Mouse (Mus musculus) monocyte, adult 2 months (primary cell): ENCODE results near the gene Ptges3l.
"Not testable (repeated sequence)": the region's sequence is repeated elsewhere in the genome, so short reads cannot be mapped to it uniquely, and the experiment has no call there.

ENCODE experiments used
- DNase-seq, 2 experiments: peaks; one replicate each; pipeline ENCODE4 v3.0.0; 2022; ENCODE audit warnings: low spot score in 2 of 2, low read depth in 1 of 2

Ptges3l gene

GRCm38 (mm10) chr11:101457631-101458030, 32.5 kb upstream of the Ptges3l start:
- DNase-seq: no peak

- no peak for DNase-seq
Observed at GRCm38 (mm10) chr11:101455627-101456026, 30.5 kb upstream of the Ptges3l start.

- no peak for DNase-seq
Observed at GRCm38 (mm10) chr11:101454702-101455101, 29.6 kb upstream of the Ptges3l start.

GRCm38 (mm10) chr11:101452093-101452774, 27.1 kb upstream of the Ptges3l start:
- DNase-seq: no peak

- DNase-seq: no peak
Observed at GRCm38 (mm10) chr11:101451536-101451935, 26.4 kb upstream of the Ptges3l start.

- DNase-seq: no peak
Observed at GRCm38 (mm10) chr11:101450394-101450793, 25.3 kb upstream of the Ptges3l start.

- not testable (repeated sequence) for DNase-seq
Observed at GRCm38 (mm10) chr11:101449596-101449995, 24.5 kb upstream of the Ptges3l start.

- no peak for DNase-seq
Observed at GRCm38 (mm10) chr11:101448899-101449298, 23.8 kb upstream of the Ptges3l start.

- DNase-seq: peak in 1 of 2 experiments; percentile 65
Observed at GRCm38 (mm10) chr11:101448274-101448746, 23.2 kb upstream of the Ptges3l start, which contains the start of gene Ifi35. Ifi35 (plus strand) TSS chr11:101448407.

- no peak for DNase-seq
Observed at GRCm38 (mm10) chr11:101447786-101448185, 22.7 kb upstream of the Ptges3l start.

GRCm38 (mm10) chr11:101446860-101447259, 21.7 kb upstream of the Ptges3l start:
- DNase-seq: not testable (repeated sequence)

GRCm38 (mm10) chr11:101446319-101446718, 21.2 kb upstream of the Ptges3l start:
- DNase-seq: no peak

- no peak for DNase-seq
Observed at GRCm38 (mm10) chr11:101442760-101443159, 17.6 kb upstream of the Ptges3l start.

GRCm38 (mm10) chr11:101442127-101442693, 17.1 kb upstream of the Ptges3l start, which contains the start of gene Rpl27:
Rpl27 (plus strand) TSS chr11:101442298.
- peak; percentile 93 to 96 for DNase-seq

GRCm38 (mm10) chr11:101441450-101442126, 16.5 kb upstream of the Ptges3l start:
- not testable (repeated sequence) for DNase-seq

- not testable (repeated sequence) for DNase-seq
Observed at GRCm38 (mm10) chr11:101438006-101438405, 12.9 kb upstream of the Ptges3l start.

GRCm38 (mm10) chr11:101436916-101437315, 11.8 kb upstream of the Ptges3l start:
- DNase-seq: no peak

GRCm38 (mm10) chr11:101435831-101436230, 10.7 kb upstream of the Ptges3l start:
- DNase-seq: no peak

GRCm38 (mm10) chr11:101433396-101433795, 8.3 kb upstream of the Ptges3l start:
- DNase-seq: no peak

GRCm38 (mm10) chr11:101431327-101431726, 6.2 kb upstream of the Ptges3l start:
- no peak for DNase-seq

- no peak for DNase-seq
Observed at GRCm38 (mm10) chr11:101426165-101426564, 1.0 kb upstream of the Ptges3l start.
